Mouse (Mus musculus) thymus, postnatal 36 days (tissue): Measurements from ENCODE around the gene Cd63.

Source experiments
- DNase-seq, 2 experiments: peaks; one replicate each; pipeline ENCODE4 v3.0.0; 2022; ENCODE audit warnings: mixed read lengths in 2 of 2

Gene Cd63

DNA sequence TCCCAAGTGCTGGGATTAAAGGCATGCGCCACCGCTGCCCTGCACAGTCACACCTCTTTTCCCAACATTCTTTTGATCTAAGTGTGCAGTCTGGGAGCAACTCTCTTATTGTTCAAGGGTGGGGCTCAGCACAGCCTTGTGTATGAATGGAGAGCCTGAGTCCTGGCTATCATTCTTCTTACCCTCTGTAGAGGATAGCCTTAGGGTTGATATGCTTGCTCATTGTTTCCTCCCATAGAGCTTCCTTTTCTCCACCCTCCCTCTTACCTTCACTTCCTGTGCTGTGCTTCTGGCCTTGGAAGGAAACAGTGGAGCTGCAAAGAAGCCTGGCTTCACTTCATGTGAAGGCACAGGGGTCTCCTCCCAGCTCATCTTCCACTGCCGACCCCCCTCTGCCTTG, at the start of gene Cd63:
Cd63 (plus strand) TSS at position 292 of the 400 bp plus-strand sequence.
- no peak for DNase-seq

GRCm38 (mm10) chr10:128861176-128861575, 39.6 kb upstream of the Cd63 start:
- no peak for DNase-seq

GRCm38 (mm10) chr10:128866042-128866441, 34.7 kb upstream of the Cd63 start:
- DNase-seq = no peak

DNA sequence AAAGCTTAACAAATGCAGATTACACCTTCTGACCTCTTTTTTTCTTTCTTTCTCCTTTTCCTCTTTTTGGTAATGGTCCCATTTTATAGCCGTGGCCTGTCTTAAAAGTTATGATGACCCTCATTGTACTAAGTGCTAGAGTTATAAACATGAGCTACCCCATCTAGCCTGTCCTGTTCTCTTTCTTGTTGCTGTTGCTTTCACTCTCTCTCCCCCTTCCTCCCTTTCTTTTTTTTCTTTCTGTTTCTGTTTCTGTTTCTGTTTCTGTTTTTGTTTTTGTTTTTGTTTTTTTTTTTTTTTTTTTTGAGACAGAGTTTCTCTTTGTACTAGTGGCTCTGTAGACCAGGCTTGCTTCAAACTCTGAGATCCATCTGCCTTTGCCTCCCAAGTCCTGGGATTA, 34.3 kb upstream of the Cd63 start:
- no peak for DNase-seq

- no peak for DNase-seq
Measured at GRCm38 (mm10) chr10:128870341-128870740, 30.4 kb upstream of the Cd63 start.

GRCm38 (mm10) chr10:128878291-128878690, 22.5 kb upstream of the Cd63 start:
- DNase-seq = no peak

- DNase-seq = no peak
Measured at GRCm38 (mm10) chr10:128878811-128879210, 22.0 kb upstream of the Cd63 start.

GRCm38 (mm10) chr10:128882067-128882466, 18.7 kb upstream of the Cd63 start:
- no peak for DNase-seq

DNA sequence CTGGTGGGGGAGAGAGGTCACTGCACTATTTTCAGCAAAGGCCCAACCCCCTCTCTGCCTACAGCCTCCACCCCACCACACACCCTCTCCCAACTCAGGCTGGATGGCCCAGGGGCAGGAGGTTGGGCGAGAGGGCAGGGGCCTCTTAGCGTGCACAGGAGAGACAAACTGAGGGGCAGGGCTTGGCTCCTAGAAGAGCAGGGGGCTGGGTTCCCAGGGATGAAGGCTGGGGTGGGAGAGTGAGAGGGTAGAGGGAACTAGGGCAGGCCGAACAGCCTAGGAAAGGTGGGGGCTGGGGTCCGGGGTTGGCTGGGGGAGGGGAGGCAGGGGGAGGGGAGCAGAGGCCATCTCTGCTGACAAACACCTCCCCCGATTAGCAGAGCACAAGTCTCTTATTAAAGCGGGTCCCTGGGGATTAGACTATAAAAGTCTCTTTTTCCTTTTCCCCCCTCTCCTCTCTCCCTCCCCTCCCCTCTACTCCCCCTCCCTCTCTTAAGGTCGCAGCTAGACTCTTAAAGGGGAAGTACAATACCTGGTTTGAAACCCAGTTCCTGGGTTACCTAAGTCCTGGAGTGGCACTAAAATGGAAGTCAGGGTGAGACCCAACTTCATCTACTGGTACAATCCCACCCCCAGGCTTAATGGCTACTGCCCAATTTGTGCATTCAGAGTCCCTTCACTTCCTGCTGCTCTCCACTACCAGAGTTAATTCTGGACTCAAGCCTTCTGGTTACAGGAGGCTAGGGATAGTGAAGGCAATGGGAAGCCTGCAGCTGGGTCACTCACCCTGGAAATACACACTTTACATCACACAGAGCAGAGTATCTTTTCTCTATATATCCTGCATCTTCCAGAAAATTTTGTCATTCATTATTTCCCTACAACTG, 11.6 kb upstream of the Cd63 start:
- DNase-seq = no peak

- DNase-seq = no peak
Measured at GRCm38 (mm10) chr10:128889846-128890245, 10.9 kb upstream of the Cd63 start.

DNA sequence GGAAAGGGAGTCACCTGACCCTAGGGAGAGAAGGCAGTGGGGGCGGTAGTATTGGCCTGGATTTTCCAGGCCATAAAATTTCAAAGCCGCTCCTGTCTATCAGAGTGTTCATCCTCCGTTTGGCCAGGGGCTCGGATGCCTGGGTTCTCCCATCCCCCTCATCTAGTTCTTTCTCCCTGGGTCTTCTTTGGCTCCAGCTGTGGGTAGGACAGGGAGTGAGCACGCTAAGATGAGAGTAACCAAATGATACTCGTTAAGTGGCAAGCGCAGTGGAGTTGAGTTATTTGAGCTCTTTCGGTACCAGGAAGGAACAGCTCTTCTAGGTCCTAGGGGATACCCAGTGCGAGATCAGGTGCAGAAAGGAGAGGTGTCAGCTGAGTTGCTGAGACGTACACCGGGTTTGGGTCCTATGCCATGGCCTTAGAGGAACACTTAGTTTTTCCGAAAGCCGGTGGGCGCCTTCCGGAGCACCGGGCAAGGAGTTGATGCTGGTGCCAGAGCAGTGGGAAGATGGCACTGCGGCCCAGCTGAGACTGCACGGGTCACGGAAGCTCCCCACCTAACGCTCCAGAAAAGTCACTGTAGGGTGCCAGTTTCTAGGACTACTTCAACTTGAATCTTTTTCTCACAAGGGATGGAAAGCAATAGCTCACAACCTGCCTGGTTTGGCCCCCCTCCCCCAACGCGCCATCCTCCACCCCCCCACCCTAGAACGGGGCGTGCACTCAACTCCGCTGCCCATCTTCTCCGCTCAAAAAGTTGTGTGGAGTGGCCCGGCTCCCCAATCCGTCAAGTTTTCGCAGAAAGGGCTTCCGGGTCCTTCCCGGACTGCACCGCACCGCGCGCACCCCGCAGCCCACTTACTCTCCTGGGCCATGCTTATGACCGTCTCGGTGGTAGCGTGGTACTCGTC, 10.2 kb upstream of the Cd63 start:
- DNase-seq = peak; percentile 42 to 44

- peak; percentile 73 to 81 for DNase-seq
Measured at GRCm38 (mm10) chr10:128891296-128892094, 9.3 kb upstream of the Cd63 start, which contains the start of gene Gdf11. TSS of gene Gdf11 (minus strand) at chr10:128891718.

DNA sequence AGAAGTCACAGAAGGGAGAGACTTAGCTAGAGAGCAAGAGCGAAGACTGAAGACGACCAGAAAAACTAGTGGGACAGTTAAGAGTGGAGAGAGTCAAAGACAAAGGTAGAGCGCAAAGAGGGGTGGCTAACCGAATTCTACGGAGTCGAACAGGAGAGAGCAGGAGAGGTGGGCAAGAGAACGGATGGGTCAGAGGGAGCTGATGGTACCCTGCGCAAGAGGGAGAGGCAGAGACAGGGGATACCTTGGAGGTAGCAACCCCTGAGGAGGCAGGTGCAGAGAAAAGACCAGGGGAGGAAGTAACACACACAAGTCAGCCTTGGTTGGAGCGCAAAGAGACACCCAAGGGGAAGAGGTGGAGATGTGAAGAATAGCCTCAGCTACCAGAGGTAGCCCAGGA, 8.5 kb upstream of the Cd63 start:
- peak in 1 of 2 experiments; percentile 30 for DNase-seq

DNA sequence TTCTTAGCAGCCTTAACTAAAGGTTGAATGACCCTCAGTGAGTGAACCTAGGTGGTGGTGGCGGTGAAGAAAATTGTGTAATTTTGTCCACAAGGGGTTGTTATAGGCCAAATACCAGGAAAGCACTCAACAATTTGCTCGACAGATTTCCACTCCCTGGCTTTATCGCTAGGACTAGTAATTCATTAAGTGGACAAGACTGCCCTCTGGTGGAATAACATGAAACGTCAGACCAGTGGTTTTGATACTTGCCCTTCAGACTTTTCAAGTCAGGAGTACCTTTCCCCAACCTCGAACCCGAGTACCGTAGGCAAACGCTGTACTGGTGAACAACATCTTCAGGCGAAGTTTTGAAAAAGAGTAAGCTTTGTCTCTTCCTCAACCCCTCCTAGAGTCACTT, 5.4 kb upstream of the Cd63 start:
- peak in 1 of 2 experiments; percentile 57 for DNase-seq

DNA sequence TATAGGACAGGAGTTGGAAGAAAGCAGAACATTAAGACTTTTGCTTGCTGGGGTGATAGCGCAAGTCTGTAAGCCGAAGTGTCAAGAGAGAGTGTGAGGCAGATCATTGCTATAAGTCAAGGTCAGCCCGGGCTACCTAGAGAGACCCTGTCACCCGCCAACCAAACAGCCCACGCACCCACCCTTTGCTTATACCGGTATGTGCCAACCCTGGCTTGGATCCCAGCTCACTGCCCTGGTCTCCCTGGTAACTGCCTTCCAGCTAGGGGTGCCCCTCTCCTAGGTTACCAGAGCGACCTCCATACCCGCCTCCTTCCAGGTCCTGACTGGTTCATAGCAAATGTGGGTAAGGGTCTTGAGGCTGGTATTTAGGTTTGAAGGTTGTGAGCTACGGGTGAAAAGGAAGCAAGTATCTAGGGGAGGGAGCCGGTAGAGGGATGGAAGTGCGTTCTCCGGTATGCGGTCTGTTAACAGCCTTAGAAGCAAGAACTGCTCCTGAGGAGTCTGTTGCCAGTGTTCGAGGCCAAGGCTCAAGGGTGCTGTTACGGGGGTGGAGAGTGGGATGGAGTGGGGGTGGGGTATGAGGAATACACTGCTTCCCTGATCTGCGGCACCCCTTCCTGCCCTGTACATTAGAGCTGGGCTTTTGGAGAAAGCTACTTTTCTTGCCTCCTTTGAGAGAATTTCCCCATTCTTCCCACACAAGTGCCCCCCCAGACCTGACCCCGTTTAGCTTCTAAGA, 4.7 kb upstream of the Cd63 start:
- no peak for DNase-seq

DNA sequence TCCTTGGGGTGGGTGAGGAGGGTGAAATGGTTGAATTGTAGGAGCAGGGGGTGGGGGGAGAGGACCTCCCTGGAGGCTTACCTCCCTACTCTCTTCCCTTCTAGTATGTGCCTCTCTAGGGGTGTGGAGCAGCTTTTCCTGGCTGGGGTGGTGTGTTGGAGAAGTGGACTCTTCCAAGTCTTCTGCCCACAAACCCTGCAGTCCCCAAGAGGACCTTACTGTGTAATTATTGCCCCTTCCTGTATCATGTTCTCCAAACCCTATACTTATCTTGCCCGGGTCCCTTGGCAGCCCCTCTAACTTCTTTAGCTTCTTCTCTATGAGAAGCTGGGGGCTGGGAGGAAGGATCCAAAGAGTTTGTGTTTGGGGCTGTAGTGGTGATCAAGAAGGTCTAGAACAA, 4.0 kb upstream of the Cd63 start:
- no peak for DNase-seq

- no peak for DNase-seq
Measured at GRCm38 (mm10) chr10:128897501-128897900, 3.3 kb upstream of the Cd63 start.

DNA sequence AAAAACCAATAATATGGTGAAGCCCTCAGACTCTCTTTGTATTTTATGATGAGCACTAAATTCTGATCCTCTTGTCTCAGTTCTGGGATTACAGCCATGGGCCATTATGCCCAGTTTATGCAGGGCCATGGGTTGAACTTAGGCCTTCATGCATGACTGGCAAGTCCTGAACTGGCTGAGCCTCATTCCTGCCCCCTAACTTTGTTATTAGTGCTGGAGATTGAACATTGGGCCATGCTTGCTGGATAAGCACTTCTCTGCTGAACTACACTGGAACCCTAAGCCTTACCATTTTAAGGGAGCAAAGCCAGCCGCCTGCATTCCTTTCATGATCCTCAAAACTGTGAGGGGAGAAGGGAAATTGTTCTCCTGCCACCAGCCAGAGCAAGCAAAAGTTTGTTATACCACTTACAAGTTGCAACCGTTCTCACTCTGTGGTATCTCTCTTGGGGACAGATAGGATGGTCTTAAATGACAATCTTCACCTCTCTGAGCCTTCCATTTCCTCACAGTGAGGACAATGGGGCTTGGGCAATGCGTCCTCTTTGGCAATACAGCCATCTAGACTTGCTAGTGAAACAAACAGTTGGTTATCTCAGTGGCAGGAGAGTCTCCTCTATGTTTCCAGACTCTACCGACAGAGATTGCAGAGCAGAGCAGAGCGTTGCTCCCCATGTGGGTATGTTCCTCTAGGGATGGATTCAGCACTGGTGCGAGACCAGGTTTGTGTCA, 864 bp upstream of the Cd63 start:
- no peak for DNase-seq

- DNase-seq = no peak
Measured at GRCm38 (mm10) chr10:128901409-128901808, 620 bp downstream of the Cd63 start.

DNA sequence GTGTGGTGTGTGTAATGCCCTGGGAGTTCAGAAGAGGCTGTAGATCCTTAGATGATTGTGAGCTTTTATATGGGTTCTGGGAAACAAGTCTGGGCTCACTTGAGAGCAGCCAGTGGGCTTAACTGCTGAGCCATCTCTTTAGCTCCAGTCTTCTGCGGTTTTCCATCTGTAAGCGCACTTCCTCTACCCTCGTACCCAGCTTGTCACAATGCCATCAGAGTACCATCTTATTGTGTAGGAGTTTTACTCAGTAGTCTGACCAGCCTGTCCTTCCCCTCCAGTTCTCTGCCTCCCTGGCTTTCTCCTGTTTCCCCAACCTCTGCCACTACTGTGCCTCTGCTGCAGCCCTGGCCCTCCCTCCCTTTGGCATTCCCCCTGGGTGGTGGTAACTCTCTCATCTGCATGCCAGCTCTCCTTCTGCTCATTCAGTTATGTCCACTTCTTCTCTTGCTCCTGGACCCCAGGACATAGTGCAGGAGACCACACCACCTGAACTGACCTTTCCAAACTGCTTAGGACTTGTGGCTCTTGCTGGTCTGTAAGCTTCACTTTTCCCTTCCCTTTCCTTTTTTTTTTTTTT, 1.7 kb downstream of the Cd63 start:
- no peak for DNase-seq

DNA sequence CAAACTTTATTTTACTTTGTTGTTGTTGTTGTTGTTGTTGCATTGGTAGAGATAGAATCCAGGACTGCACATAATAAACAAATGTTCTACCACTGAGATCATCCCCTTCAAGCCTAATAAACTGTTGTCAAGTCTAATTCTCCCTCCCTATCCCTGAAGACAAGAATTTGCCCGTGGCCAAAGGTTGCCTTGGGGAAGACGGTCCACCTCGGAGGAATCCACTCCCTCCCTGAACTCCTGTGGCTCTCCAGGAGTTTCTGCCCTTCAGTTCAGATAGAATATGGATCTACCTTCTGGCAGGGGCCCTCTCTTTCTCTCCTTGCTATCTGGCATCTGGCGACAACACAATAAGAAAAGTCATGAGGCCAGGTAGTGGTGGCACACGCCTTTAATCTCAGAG, 4.0 kb downstream of the Cd63 start:
- DNase-seq = no peak
